Mouse (Mus musculus) cerebellum, postnatal 36 days (tissue): ENCODE measurements around the gene Camkmt.

Experiments used
- DNase-seq, 2 experiments: peaks; one replicate each; pipeline ENCODE4 v3.0.0; 2021 to 2022; ENCODE audit warnings: mixed read lengths in 2 of 2

The Camkmt gene

GRCm38 (mm10) chr17:85308566-85308965 lies 218.2 kb downstream of the Camkmt start:
- peak in 1 of 2 experiments; percentile 35 for DNase-seq

- DNase-seq, result peak; percentile 28 to 51
These were observed 218.7 kb downstream of the Camkmt start for GRCm38 (mm10) chr17:85309046-85309445.

GRCm38 (mm10) chr17:85311348-85311747 lies 221.0 kb downstream of the Camkmt start:
- peak in 1 of 2 experiments; percentile 13 for DNase-seq

DNA sequence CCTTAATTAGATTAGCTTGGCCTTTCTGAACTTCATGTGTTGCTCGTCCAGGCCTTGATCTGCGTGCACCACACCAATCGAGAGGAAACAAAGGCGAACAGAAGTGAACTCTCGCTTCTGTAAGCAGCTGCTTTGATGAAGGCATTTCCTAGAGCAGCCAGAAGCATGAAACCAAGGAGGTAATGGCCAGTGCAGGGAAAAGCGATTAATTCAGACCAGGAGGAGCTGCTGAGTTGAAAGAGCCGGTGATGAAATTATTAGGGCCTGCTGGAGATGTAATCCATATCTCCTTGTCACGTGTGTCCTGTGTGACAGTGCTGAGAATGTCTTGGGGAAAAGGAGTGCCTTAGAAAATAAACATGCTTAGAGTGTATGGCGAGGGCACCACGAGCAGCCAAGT lies 228.0 kb downstream of the Camkmt start:
- DNase-seq, result no peak

- DNase-seq, result no peak
These were observed 229.5 kb downstream of the Camkmt start for GRCm38 (mm10) chr17:85319779-85320300.

DNA sequence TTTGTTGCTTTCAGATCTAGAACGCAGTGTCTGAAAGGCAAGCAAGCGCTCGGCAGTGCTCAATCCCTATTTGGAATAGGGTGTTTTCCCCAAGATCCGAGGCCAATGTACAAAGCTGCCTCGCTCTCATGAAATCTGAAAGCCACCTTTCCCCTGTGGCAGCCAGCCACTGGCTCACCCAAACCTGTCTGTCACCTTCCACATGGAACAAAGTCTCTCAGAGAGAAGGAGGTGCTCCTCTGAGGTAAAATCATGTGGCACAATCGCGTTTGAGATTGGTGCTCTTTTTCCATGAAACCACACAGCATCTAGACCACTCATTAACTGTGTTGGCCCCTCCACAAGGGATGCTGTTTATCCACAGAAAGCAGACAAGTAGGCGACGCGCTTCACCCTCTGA lies 238.5 kb downstream of the Camkmt start:
- DNase-seq, result no peak

DNA sequence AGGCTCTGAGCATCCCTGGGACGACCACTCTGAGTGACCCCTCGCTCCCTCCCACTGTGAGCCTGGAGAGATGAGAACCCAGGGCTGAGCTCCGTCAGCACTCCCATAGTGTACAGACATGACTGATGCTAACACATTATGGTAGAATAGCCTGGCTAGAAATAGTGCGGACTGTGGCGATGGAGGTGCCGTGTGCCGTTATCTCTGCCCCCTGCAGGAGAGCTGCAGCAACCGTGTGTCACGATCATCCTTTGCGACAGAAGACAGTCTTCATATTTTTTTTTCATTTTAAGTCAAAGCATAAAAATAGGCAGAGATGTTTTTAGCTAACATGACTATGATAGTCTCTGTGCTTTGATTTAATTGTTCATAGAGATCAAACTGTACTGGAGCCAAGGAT lies 245.1 kb downstream of the Camkmt start:
- no peak for DNase-seq

GRCm38 (mm10) chr17:85337666-85338065 lies 247.3 kb downstream of the Camkmt start:
- DNase-seq, result peak; percentile 36 to 50

- DNase-seq, result no peak
These were observed 250.9 kb downstream of the Camkmt start for GRCm38 (mm10) chr17:85341134-85341700.

GRCm38 (mm10) chr17:85342471-85342870 lies 252.1 kb downstream of the Camkmt start:
- peak in 1 of 2 experiments; percentile 30 for DNase-seq

- DNase-seq, result no peak
These were observed 253.1 kb downstream of the Camkmt start for GRCm38 (mm10) chr17:85343435-85343834.

DNA sequence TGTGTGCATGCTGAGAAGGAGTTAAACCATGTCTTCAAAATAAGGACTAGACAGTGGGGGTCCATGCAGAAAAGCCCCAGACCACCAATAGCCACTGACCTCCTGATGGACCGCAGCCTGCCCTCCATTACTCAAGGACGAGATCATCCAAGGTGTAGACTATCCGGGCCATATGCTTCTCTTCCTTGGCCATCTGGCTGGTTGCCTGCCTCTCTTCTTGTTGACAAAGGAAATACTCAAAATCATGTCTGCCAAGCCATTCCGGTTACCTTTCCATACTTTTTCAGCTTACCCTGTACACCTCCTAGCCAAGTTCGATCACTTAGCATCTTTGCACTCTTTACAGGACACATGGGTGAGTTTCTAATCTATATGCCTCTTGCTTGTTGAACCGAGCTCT lies 256.3 kb downstream of the Camkmt start:
- DNase-seq, result peak; percentile 69 to 75

- DNase-seq, result no peak
These were observed 259.1 kb downstream of the Camkmt start for GRCm38 (mm10) chr17:85349331-85349935.

GRCm38 (mm10) chr17:85351301-85351700 lies 260.9 kb downstream of the Camkmt start:
- DNase-seq, result no peak

- no peak for DNase-seq
These were observed 262.4 kb downstream of the Camkmt start for GRCm38 (mm10) chr17:85352731-85353130.

- DNase-seq, result no peak
These were observed 262.8 kb downstream of the Camkmt start for GRCm38 (mm10) chr17:85353191-85353590.

- peak in 1 of 2 experiments; percentile 10 for DNase-seq
These were observed 263.3 kb downstream of the Camkmt start for GRCm38 (mm10) chr17:85353636-85354035.

DNA sequence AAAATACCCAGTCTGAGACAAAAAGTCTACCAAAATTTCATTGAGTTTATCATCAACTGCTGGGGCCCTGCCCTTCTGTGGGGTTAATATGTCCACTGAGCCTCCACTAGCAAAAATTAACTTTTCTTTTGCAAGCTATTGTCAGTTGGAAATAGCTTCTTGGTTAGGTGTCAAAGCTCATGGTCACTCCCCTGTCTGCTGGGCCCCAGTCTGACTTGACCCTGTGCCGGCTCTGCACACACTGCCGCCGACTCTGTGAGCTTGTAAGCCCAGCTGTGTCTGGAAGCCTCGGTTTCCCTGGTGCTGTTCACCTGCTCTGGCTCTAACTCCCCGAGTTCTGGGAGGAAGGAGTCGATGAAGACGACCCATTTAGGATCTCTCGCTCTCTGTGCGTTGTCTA lies 265.0 kb downstream of the Camkmt start:
- no peak for DNase-seq

GRCm38 (mm10) chr17:85361006-85361405 lies 270.7 kb downstream of the Camkmt start:
- DNase-seq, result peak in 1 of 2 experiments; percentile 11

- DNase-seq, result no peak
These were observed 277.0 kb downstream of the Camkmt start for GRCm38 (mm10) chr17:85367319-85367718.

DNA sequence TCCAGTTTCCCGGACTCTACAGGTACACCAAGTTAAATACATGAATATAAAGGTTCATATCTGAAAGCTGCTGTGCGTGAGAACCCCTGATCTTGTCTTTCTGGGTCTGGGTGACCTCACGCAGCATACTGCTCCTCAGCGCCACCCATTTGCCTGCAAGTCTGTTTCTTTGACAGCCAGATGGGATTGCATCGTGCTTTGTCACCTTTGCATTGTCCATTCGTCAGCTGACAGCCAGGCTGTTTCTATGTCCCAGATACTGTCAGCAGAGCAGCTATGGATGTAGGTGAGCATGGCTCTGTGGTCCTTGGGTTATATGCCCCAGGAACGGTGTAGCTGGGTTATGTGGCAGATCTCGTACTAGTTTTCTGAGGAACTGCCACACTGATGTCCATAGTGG lies 278.4 kb downstream of the Camkmt start:
- peak; percentile 19 to 31 for DNase-seq

GRCm38 (mm10) chr17:85372076-85372475 lies 281.7 kb downstream of the Camkmt start:
- no peak for DNase-seq

GRCm38 (mm10) chr17:85372523-85372922 lies 282.2 kb downstream of the Camkmt start:
- DNase-seq, result no peak

GRCm38 (mm10) chr17:85374100-85374833 lies 283.9 kb downstream of the Camkmt start:
- DNase-seq, result no peak
